Mouse (Mus musculus) T-helper 17 cell (primary cell): ENCODE results near the gene Ghrhr.

Experiments
- in situ Hi-C, 2 experiments: fragments of 300-600 bp; cut with MboI, MseI; formaldehyde crosslinking; loops; 1 replicate in 1 of 2; 2 replicates in 1 of 2; pipeline ENCODE4 v1.15.1; 2025; ENCODE audit warnings: high pct_unique_total_duplicates in 2 of 2

Gene Ghrhr

DNA sequence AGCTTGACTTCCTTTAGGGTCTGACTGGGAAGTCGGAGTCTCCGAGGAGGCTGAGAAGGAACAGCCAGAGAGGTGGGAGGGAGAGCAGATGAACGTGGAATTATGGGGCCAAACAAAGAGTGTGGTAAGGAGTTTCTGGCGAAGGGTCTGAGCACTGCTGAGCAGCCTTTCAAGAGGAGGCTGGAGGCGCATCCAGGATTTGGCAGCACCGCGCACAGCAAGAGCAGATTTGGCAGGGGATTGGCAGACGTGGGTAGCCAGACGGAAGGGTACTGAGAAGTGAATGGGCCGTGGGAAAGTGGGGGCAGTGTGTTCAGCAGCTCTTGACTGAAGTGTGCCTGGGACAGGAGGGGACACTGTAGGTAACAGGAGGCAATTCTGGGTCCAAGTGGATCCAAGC lies 18.8 kb downstream of the Ghrhr start:
- in situ Hi-C loops, result loop anchor here in 1 of 2 experiments (5.0 kb wide), 1 partner anchor 117 kb away; no protein-coding TSS in a partner anchor

- in situ Hi-C loops, result no loop called here
These were observed 20.1 kb downstream of the Ghrhr start for GRCm38 (mm10) chr6:55396176-55396575.

- in situ Hi-C loops, result no loop called here
These were observed 20.5 kb downstream of the Ghrhr start for GRCm38 (mm10) chr6:55396622-55397041.

DNA sequence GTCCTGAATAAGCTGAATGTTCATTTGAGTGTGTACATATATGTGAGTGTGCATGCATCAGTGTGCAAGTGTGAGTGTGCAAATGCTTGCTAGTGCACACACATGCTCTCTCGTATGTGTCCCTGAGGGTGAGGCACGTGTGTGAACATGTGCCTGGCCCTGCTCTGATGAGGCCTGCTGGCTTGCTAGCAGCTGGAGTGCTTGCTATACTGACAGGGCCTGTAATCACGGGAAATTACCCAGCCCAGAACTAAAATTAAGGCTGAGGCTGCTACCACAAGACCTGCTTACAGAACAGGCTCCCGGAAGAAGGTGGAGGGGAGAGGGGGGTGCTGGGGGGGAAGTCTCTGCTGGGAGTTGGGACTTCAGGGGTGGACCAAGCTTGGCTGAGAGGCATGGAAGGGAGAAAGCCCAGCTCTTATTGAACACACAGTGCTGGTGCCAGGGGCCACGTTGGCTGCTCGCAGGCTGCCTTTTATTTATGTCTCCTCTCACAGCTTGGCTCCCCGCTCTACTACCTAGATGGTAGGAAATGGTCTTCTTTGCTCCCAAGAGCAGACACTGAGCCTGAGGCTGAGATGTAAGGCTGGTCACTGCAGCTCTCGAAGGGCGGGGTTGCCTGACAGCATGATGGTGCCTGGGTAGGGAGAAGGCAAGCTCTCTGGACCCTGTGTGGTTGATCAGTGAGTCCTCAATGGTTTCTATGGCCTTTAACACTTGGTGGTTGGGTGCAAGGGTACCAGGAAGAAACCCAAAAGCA lies 23.0 kb downstream of the Ghrhr start:
- in situ Hi-C loops, result no loop called here

DNA sequence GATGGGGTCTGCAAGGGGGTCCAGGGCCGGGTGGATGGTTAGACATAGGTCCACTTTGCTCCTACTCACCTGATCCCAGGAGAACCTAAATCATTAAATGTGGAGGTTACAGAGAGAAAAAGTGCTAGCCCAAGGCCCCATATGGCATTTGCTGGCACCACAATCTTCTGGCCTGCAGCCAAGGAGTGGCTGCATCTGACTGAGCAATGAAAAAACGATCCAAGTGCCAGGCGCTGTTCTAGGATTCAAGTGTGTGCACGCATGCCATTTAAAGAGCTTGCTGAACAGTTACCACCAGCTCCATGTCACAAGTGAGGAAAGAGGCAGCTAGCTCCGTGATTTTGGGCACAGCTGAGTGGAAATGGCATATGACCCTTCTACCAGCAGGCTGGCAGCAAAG lies 23.8 kb downstream of the Ghrhr start:
- in situ Hi-C loops, result no loop called here

GRCm38 (mm10) chr6:55402041-55402776 lies 26.1 kb downstream of the Ghrhr start:
- in situ Hi-C loops, result no loop called here

- in situ Hi-C loops, result no loop called here
These were observed 27.6 kb downstream of the Ghrhr start for GRCm38 (mm10) chr6:55403411-55404309.

GRCm38 (mm10) chr6:55404421-55404990 lies 28.4 kb downstream of the Ghrhr start:
- in situ Hi-C loops, result no loop called here

GRCm38 (mm10) chr6:55407345-55407744 lies 31.2 kb downstream of the Ghrhr start:
- in situ Hi-C loops, result no loop called here

- in situ Hi-C loops, result no loop called here
These were observed 34.2 kb downstream of the Ghrhr start for GRCm38 (mm10) chr6:55410119-55410775.

DNA sequence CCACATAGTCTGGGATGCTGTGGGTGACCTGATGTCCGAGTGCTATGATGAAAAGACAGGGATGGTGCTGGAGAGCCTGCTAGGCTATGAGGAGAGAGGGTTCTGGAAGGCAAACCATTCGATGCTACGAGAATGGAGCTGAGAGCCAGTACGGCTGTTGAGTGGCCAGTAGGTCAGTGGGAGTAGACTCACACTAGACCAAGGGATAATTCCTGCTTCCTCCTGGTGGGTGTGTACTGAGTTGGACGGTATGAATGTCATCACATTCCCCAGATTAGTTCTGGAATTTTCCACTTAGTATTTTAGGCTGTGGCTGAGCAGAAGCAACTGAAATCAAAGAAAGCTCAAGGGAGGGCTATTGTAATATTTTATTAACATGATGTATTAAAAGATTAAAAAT lies 34.9 kb downstream of the Ghrhr start:
- in situ Hi-C loops, result no loop called here

DNA sequence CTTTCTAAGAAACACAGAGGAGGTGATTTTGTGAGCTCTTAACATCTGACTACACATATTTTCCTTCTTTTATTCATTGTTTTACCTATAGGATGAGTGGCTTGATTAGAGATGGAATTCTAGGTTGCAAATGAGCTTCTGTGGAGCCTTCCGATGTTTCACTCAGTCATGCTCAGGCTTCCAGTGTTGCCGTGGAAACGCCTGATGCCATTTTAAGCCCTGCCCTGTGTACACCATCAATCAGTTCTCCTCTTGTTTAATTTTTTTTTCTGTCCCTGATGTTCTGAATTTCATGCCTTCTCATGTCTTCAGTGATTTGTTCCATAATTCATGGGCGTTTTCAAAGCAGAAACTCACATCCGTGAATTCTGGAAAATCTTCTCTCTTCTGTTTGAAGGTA lies 40.1 kb downstream of the Ghrhr start:
- in situ Hi-C loops, result no loop called here

DNA sequence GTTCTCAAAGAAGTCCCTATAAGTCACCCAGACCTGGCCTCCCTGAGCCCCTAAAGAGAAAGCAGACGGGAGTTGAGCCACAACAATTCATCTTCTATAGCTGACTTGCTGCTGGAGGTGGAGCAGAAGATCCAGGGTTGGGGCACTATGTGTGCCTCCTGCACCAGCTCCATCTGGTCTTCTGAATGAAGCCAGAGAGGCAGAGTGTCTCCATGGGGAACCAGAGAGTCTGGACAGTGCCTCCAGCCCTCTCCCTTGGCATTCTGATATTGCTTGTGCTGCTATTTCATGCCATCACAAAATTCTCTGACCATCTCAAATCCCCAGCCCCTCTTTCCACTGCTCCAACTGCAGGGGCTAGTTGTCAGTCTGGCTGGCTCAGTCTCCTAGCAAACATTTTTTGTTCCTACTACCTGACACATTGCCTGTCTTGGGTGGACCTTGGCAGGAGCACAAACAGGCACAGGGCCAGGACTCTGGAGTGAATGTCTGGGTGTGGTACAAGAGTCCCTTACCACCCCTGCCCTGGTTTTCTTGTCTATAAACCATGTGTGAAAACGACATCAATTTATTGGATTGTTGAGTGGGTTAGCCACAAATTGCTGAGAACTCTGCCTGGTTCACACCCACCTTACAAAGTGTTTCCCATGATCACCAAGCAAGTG lies 42.8 kb downstream of the Ghrhr start:
- in situ Hi-C loops, result no loop called here

DNA sequence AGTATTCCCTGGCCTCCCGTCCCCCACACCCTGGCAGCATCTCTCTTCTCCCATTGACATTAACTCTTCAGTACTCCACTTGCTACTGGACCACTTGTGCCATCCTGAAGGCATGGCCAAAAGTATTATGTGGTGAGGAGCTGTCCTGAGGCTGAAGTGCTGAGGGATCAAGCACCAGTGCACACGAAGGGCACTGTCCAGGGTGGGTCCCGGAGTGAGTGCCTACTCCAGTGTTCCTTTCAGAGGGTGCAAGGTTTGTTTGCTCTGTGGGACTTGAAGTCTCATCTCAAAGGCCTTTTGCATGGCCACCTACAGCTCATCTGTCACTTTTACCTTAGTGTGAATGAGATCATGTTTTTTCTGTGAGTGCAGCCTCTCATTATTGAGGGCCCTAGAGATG lies 44.3 kb downstream of the Ghrhr start:
- in situ Hi-C loops, result no loop called here

DNA sequence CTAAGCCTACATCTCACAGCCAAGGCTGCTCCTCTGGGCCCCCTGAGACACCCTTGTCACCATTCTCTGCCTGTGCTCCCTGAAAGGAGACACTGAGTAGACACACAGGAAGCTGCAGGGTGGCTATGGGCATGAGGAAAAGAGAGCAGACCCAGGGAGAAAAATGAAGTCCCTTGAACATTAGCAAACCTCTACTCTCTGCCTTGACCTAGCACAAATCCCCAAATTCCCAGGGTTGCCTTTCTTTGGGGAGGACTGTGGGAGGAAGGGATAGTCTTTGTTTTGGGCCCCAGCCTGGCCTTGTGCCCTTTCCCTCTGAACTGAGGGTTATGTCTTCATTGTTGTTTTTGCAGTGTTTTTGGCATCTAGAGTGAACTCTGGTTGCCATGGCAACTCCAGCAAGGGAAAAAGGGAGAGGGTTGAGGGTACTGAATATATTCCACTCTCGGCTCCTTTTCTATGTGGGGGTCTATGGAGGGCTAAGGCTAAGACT lies 44.8 kb downstream of the Ghrhr start:
- in situ Hi-C loops, result no loop called here

- in situ Hi-C loops, result no loop called here
These were observed 56.0 kb downstream of the Ghrhr start for GRCm38 (mm10) chr6:55432121-55432520.

GRCm38 (mm10) chr6:55434360-55434759 lies 58.3 kb downstream of the Ghrhr start:
- in situ Hi-C loops, result no loop called here

GRCm38 (mm10) chr6:55435266-55436159 lies 59.4 kb downstream of the Ghrhr start:
- in situ Hi-C loops, result no loop called here

- in situ Hi-C loops, result no loop called here
These were observed 61.8 kb downstream of the Ghrhr start for GRCm38 (mm10) chr6:55437919-55438318.
